Mouse (Mus musculus) midbrain, embryonic 15.5 days (tissue): ENCODE measurements around the gene Cep97. TPM values are rescaled to one million over a fixed set of nuclear protein-coding genes. Genes with fewer than 3 reads are reported as not detected.

ENCODE experiments used
- ATAC-seq: fragments of 200-750 bp; cut with Nextera tagmentation; replicated peaks from 2 replicates; pipeline ENCODE4 v1.8.0; 2017; ENCODE audit warnings: moderate TSS enrichment
- H3K27ac ChIP-seq: fragments of 300-500 bp; sonication (generic); 2 replicates; pipeline ENCODE4 v1.5.1; 2015; ENCODE audit warnings: mild to moderate bottlenecking, inconsistent platforms
- H3K27me3 ChIP-seq: fragments of 300-500 bp; sonication (generic); replicated peaks from 2 replicates; pipeline ENCODE4 v1.6.1; 2015; ENCODE audit warnings: inconsistent platforms
- H3K36me3 ChIP-seq: fragments of 300-500 bp; sonication (generic); replicated peaks from 2 replicates; pipeline ENCODE4 v1.6.1; 2015; ENCODE audit warnings: inconsistent platforms
- H3K4me1 ChIP-seq: fragments of 300-500 bp; sonication (generic); 2 replicates; pipeline ENCODE4 v1.6.1; 2015; ENCODE audit warnings: inconsistent platforms
- H3K4me2 ChIP-seq: fragments of 300-500 bp; sonication (generic); 2 replicates; pipeline ENCODE4 v1.6.1; 2015; ENCODE audit warnings: inconsistent platforms, mild to moderate bottlenecking, moderate library complexity
- H3K4me3 ChIP-seq: fragments of 300-500 bp; sonication (generic); 2 replicates; pipeline ENCODE4 v1.5.1; 2015; ENCODE audit warnings: mild to moderate bottlenecking, inconsistent platforms
- H3K9ac ChIP-seq: fragments of 300-500 bp; sonication (generic); 2 replicates; pipeline ENCODE4 v1.6.1; 2015; ENCODE audit warnings: mild to moderate bottlenecking, inconsistent platforms
- H3K9me3 ChIP-seq: fragments of 300-500 bp; sonication (generic); 2 replicates; pipeline ENCODE4 v1.6.1; 2016; ENCODE audit warnings: inconsistent platforms
- WGBS: fragments of 180-500 bp; shearing (Covaris S2); methylation state at CpG from one replicate; pipeline ENCODE4 v1.1.7; 2015; ENCODE audit warnings: mixed read lengths; 5-methylcytosine and 5-hydroxymethylcytosine counted together
- polyA plus RNA-seq: library from polyadenylated mRNA; unstranded; fragments of >200 nt; fragmentation: Nextera tagmentation; extraction: Ambion mirVana; gene quantifications from 2 replicates; pipeline ENCODE4 v1.2.1, GENCODE M21; 2015

The Cep97 gene
- polyA plus RNA-seq, result 14.3 and 14.5 TPM in 2 replicates

- ATAC-seq, result peak; percentile 99
- 0% methylated on average over 24 of the region's 24 CpGs for WGBS
- no peaks in the 10 kb centered on the region for H3K27me3 ChIP-seq
Observed at GRCm38 (mm10) chr16:55934453-55935037, at the start of gene Cep97. TSS of gene Cep97 (minus strand) at chr16:55934855.

GRCm38 (mm10) chr16:55974903-55975285 is 40.2 kb upstream of the Cep97 start:
- WGBS, result 9% methylated on average over 14 of the region's 14 CpGs
- Histone ChIP-seq H3K4me2 (peak overlapping the region; percentile 91), H3K27me3 (no peaks in the 10 kb centered on the region), H3K9me3 (no peaks in the 10 kb centered on the region), H3K27ac (peak overlapping the region; percentile 91), H3K4me3 (peak overlapping the region; percentile 99), H3K9ac (peak overlapping the region; percentile 96), H3K36me3 (peaks cover 28% of the 10 kb centered on the region), H3K4me1 (peaks cover 35% of the 10 kb centered on the region)
- ATAC-seq, result no peak

More at GRCm38 (mm10) chr16:55934453-55935037, at the start of gene Cep97:
- Histone ChIP-seq H3K36me3 (no peaks in the 10 kb centered on the region), H3K9me3 (no peaks in the 10 kb centered on the region), H3K4me3 (peak within 1 kb of the TSS; percentile 70), H3K4me1 (peaks cover 8% of the 10 kb centered on the region; the same call in 1 of the 2 replicates), H3K27ac (peak within 1 kb of the TSS; percentile 79), H3K9ac (peak within 1 kb of the TSS; percentile 64), H3K4me2 (peak within 1 kb of the TSS; percentile 73)

GRCm38 (mm10) chr16:55974256-55974902 is 39.7 kb upstream of the Cep97 start:
- no peaks in the 10 kb centered on the region for H3K27me3 ChIP-seq
- peaks cover 40% of the 10 kb centered on the region for H3K4me1 ChIP-seq
- peak overlapping the region; percentile 91 for H3K4me2 ChIP-seq
- H3K9me3 ChIP-seq, result no peaks in the 10 kb centered on the region
- H3K9ac ChIP-seq, result peak overlapping the region; percentile 96
- H3K4me3 ChIP-seq, result peak overlapping the region; percentile 99
- under 1% methylated on average over 51 of the region's 55 CpGs for WGBS
- peaks cover 33% of the 10 kb centered on the region for H3K36me3 ChIP-seq
- peak; percentile 70 for ATAC-seq
- H3K27ac ChIP-seq, result peak overlapping the region; percentile 91

GRCm38 (mm10) chr16:55973431-55974255 is 39.0 kb upstream of the Cep97 start, which contains the start of gene Zbtb11:
TSS of gene Zbtb11 (plus strand) at chr16:55973883.
- Histone ChIP-seq H3K36me3 (peaks cover 34% of the 10 kb centered on the region), H3K9me3 (no peaks in the 10 kb centered on the region), H3K4me3 (peak within 1 kb of the TSS; percentile 99), H3K4me2 (peak within 1 kb of the TSS; percentile 91), H3K9ac (peak within 1 kb of the TSS; percentile 96), H3K4me1 (peaks cover 44% of the 10 kb centered on the region), H3K27ac (peak within 1 kb of the TSS; percentile 91), H3K27me3 (no peaks in the 10 kb centered on the region)
- under 1% methylated on average over 82 of the region's 86 CpGs for WGBS
- ATAC-seq, result peak; percentile 99

GRCm38 (mm10) chr16:55972626-55973201 is 38.1 kb upstream of the Cep97 start:
- no peak for ATAC-seq
- Histone ChIP-seq H3K9ac (peak overlapping the region; percentile 4; the same call in 1 of the 2 replicates), H3K4me3 (peak overlapping the region; percentile 99), H3K27ac (peak overlapping the region; percentile 91; the same call in 1 of the 2 replicates), H3K4me2 (peak overlapping the region; percentile 91), H3K36me3 (peaks cover 31% of the 10 kb centered on the region), H3K4me1 (peaks cover 46% of the 10 kb centered on the region), H3K9me3 (no peaks in the 10 kb centered on the region), H3K27me3 (no peaks in the 10 kb centered on the region)
- WGBS, result 60% methylated on average over 10 of the region's 10 CpGs

GRCm38 (mm10) chr16:55971735-55972615 is 37.3 kb upstream of the Cep97 start:
- Histone ChIP-seq H3K4me3 (no peak overlapping the region), H3K9ac (no peak overlapping the region), H3K9me3 (no peaks in the 10 kb centered on the region), H3K36me3 (peaks cover 31% of the 10 kb centered on the region), H3K27me3 (no peaks in the 10 kb centered on the region), H3K4me2 (no peak overlapping the region), H3K27ac (no peak overlapping the region), H3K4me1 (peaks cover 51% of the 10 kb centered on the region)
- WGBS, result 79% methylated on average over 6 of the region's 6 CpGs
- no peak for ATAC-seq

- H3K4me3 ChIP-seq, result no peak overlapping the region
- peaks cover 31% of the 10 kb centered on the region for H3K36me3 ChIP-seq
- no peaks in the 10 kb centered on the region for H3K27me3 ChIP-seq
- H3K27ac ChIP-seq, result no peak overlapping the region
- no peak overlapping the region for H3K4me2 ChIP-seq
- 92% methylated on average over 5 of the region's 5 CpGs for WGBS
- peaks cover 41% of the 10 kb centered on the region for H3K4me1 ChIP-seq
- H3K9me3 ChIP-seq, result no peaks in the 10 kb centered on the region
- no peak for ATAC-seq
- no peak overlapping the region for H3K9ac ChIP-seq
Observed at GRCm38 (mm10) chr16:55970416-55970815, 35.8 kb upstream of the Cep97 start.

GRCm38 (mm10) chr16:55969147-55969546 is 34.5 kb upstream of the Cep97 start:
- Histone ChIP-seq H3K4me3 (no peak overlapping the region), H3K4me1 (peaks cover 35% of the 10 kb centered on the region), H3K4me2 (no peak overlapping the region), H3K27me3 (no peaks in the 10 kb centered on the region), H3K9me3 (no peaks in the 10 kb centered on the region), H3K36me3 (peaks cover 31% of the 10 kb centered on the region), H3K27ac (no peak overlapping the region), H3K9ac (no peak overlapping the region)
- 82% methylated on average over 3 of the region's 3 CpGs for WGBS
- ATAC-seq, result no peak

GRCm38 (mm10) chr16:55967221-55967620 is 32.6 kb upstream of the Cep97 start:
- H3K4me2 ChIP-seq, result peak overlapping the region; percentile 84
- H3K9me3 ChIP-seq, result no peaks in the 10 kb centered on the region
- ATAC-seq, result no peak
- H3K27me3 ChIP-seq, result no peaks in the 10 kb centered on the region
- peak overlapping the region; percentile 86 for H3K4me3 ChIP-seq
- H3K4me1 ChIP-seq, result peaks cover 26% of the 10 kb centered on the region
- peak overlapping the region; percentile 92 for H3K9ac ChIP-seq
- whole genome bisulfite sequencing, result 33% methylated on average over 1 of the region's 1 CpGs
- H3K36me3 ChIP-seq, result peaks cover 26% of the 10 kb centered on the region
- no peak overlapping the region for H3K27ac ChIP-seq

GRCm38 (mm10) chr16:55966212-55966871 is 31.7 kb upstream of the Cep97 start, which contains the start of gene Rpl24:
TSS of gene Rpl24 (plus strand) at chr16:55966275.
- peak within 1 kb of the TSS; percentile 92 for H3K9ac ChIP-seq
- ATAC-seq, result peak; percentile 96
- WGBS, result under 1% methylated on average over 42 of the region's 42 CpGs

More at GRCm38 (mm10) chr16:55966212-55966871, 31.7 kb upstream of the Cep97 start, which contains the start of gene Rpl24:
- Histone ChIP-seq H3K4me1 (peaks cover 26% of the 10 kb centered on the region), H3K27ac (peak within 1 kb of the TSS; percentile 84), H3K36me3 (peaks cover 18% of the 10 kb centered on the region), H3K4me2 (peak within 1 kb of the TSS; percentile 84), H3K27me3 (no peaks in the 10 kb centered on the region), H3K4me3 (peak within 1 kb of the TSS; percentile 86), H3K9me3 (no peaks in the 10 kb centered on the region)
